Mouse (Mus musculus): ENCODE data around the gene Ankrd65.

The Ankrd65 gene

DNA sequence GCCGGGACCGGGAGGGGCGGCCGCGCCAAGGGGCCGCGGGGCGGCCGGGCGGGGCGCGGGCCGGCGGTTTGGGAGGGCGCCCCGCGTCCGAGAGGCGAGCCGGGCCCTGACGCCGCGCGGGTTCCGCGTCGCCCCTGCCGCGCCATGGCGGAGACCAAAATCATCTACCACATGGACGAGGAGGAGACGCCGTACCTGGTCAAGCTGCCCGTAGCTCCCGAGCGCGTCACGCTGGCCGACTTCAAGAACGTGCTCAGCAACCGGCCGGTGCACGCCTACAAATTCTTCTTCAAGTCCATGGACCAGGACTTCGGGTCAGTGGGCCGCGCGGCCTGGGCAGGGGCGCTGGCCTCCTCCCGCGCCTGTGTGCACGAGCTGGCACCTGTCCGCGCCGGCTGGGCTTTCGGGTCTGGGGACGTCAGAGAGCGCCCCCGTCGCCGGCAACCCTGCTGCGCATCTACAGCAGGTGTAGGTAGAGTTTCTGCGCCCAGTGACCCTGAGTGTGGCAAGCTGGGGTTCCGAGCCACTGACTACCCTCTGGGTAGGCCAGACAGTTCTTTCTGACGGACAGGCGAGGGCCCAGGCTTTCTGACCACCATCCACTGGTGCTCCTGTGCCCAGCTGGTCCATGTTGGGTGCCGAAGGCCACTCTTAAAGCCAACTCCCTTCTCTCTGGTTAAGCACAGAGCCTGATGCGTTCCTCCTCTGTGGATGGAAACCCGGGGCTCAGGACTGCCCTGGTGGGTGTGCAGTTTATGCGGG is 57.5 kb downstream of the Ankrd65 start:
- DNase-seq (ENCODE audit: low spot score) = peak; percentile 57

DNA sequence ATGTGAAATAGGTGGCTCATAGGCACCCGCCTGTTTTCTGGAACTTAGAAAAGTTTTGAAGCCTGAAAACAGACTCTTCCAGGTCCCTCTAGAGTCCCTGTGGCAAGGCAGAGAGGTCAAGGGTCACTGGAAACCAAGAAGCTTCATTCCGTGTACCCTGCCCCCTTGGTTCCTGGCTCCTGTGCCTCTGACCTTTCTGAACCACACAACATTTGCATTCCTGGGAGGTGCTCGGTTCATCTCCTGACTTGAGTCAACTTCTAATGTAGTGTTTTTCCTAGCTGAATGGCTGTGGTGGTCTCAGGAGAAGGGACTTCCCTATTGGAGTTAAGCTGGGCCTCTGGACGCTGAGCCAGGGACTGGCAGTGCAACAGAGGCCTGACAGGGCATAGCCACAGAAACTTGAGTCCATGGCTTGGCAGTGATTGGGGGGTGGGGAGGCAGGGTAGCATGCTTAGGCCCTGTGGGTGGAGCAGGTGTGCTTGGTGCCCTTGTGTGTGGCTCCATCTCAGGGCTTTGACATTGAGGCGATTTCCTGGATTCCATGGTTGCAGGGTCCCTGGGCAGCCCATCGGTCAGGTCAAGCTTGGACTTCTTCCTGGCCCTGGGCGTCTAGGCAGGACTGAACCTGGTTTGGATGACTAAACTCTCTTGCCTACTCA is 58.3 kb downstream of the Ankrd65 start:
- no peak for DNase-seq (ENCODE audit: low spot score)

Data from layer of hippocampus, adult 11-12 months (tissue).